Mouse (Mus musculus): ENCODE results near the gene Col9a3. TPM values are rescaled to one million over a fixed set of nuclear protein-coding genes. Genes with fewer than 3 reads are reported as not detected.

The Col9a3 gene
- polyA plus RNA-seq, 1 experiment from 2014 or later: 9.0 TPM

GRCm38 (mm10) chr2:180569028-180569643 lies 28.5 kb upstream of the Col9a3 start:
- H3K4me1 ChIP-seq (ENCODE audit: control insufficient read depth, insufficient read depth, low read length): peaks cover 12% of the 10 kb centered on the region
- peak; percentile 71 for ATAC-seq (ENCODE audit: insufficient read depth, low FRiP score)
- H3K9me3 ChIP-seq (replicated peaks; ENCODE audit: control insufficient read depth, low read length): no peaks in the 10 kb centered on the region
- no peaks in the 10 kb centered on the region for H3K36me3 ChIP-seq (ENCODE audit: control insufficient read depth, insufficient read depth, low read length)
- H3K9ac ChIP-seq (ENCODE audit: low read length): no peak overlapping the region
- H3K27ac ChIP-seq (ENCODE audit: low read length): no peak overlapping the region
- H3K4me2 ChIP-seq (ENCODE audit: low read depth, low read length): no peak overlapping the region
- 23% methylated on average over 3 of the region's 3 CpGs for WGBS
- H3K27me3 ChIP-seq (ENCODE audit: control insufficient read depth, insufficient read depth, low read length): no peaks in the 10 kb centered on the region
- H3K4me3 ChIP-seq (replicated peaks; ENCODE audit: low read length): no peak overlapping the region

GRCm38 (mm10) chr2:180576482-180576881 lies 21.1 kb upstream of the Col9a3 start:
- WGBS: 52% methylated on average over 4 of the region's 4 CpGs

DNA sequence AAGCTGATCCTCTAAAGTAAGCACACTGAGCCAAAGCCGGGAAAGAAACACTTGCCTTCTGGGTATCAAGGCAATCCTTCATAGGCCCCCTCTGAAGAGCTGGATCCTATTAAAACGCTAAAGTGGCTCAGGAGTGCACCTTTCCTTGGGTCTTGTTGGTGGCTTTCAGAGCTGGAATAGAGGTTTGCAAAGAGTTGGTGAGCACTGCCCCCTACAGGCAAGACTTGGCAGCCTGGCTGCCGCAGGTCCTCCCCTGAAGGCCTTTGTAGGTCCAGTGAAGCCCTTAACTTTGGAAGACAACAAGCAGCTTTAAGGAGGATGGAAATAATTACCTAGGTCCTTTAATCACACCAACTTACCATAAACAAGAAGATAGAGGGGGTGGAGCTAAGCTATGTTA lies 18.9 kb upstream of the Col9a3 start:
- 3% methylated on average over 3 of the region's 3 CpGs for WGBS
- no peaks in the 10 kb centered on the region for H3K27me3 ChIP-seq (ENCODE audit: control insufficient read depth, insufficient read depth, low read length)
- H3K9me3 ChIP-seq (replicated peaks; ENCODE audit: control insufficient read depth, low read length): no peaks in the 10 kb centered on the region
- H3K4me2 ChIP-seq (ENCODE audit: low read depth, low read length): no peak overlapping the region
- no peak for ATAC-seq (ENCODE audit: insufficient read depth, low FRiP score)
- H3K4me3 ChIP-seq (replicated peaks; ENCODE audit: low read length): no peak overlapping the region
- H3K36me3 ChIP-seq (ENCODE audit: control insufficient read depth, insufficient read depth, low read length): no peaks in the 10 kb centered on the region
- no peak overlapping the region for H3K27ac ChIP-seq (ENCODE audit: low read length)
- no peak overlapping the region for H3K9ac ChIP-seq (ENCODE audit: low read length)
- peaks cover 9% of the 10 kb centered on the region for H3K4me1 ChIP-seq (ENCODE audit: control insufficient read depth, insufficient read depth, low read length)

More at GRCm38 (mm10) chr2:180576482-180576881, 21.1 kb upstream of the Col9a3 start:
- Histone ChIP-seq H3K27ac (ENCODE audit: low read length) (no peak overlapping the region), H3K4me3 (replicated peaks; ENCODE audit: low read length) (no peak overlapping the region), H3K9me3 (replicated peaks; ENCODE audit: control insufficient read depth, low read length) (no peaks in the 10 kb centered on the region), H3K4me1 (ENCODE audit: control insufficient read depth, insufficient read depth, low read length) (no peaks in the 10 kb centered on the region), H3K4me2 (ENCODE audit: low read depth, low read length) (no peak overlapping the region), H3K9ac (ENCODE audit: low read length) (no peak overlapping the region), H3K27me3 (ENCODE audit: control insufficient read depth, insufficient read depth, low read length) (no peaks in the 10 kb centered on the region), H3K36me3 (ENCODE audit: control insufficient read depth, insufficient read depth, low read length) (no peaks in the 10 kb centered on the region)
- no peak for ATAC-seq (ENCODE audit: insufficient read depth, low FRiP score)

GRCm38 (mm10) chr2:180581002-180581401 lies 16.6 kb upstream of the Col9a3 start, which contains the start of gene Mrgbp:
Gene Mrgbp, plus strand, starts transcription at chr2:180581304.
- Histone ChIP-seq H3K4me1 (ENCODE audit: control insufficient read depth, insufficient read depth, low read length) (peaks cover 11% of the 10 kb centered on the region), H3K9ac (ENCODE audit: low read length) (no peak within 1 kb of the TSS), H3K4me2 (ENCODE audit: low read depth, low read length) (no peak within 1 kb of the TSS), H3K36me3 (ENCODE audit: control insufficient read depth, insufficient read depth, low read length) (peaks cover 8% of the 10 kb centered on the region; the same call in 1 of the 2 replicates), H3K27me3 (ENCODE audit: control insufficient read depth, insufficient read depth, low read length) (no peaks in the 10 kb centered on the region), H3K4me3 (replicated peaks; ENCODE audit: low read length) (no peak within 1 kb of the TSS), H3K9me3 (replicated peaks; ENCODE audit: control insufficient read depth, low read length) (no peaks in the 10 kb centered on the region), H3K27ac (ENCODE audit: low read length) (no peak within 1 kb of the TSS)
- 59% methylated on average over 3 of the region's 3 CpGs for WGBS
- ATAC-seq (ENCODE audit: insufficient read depth, low FRiP score): no peak

DNA sequence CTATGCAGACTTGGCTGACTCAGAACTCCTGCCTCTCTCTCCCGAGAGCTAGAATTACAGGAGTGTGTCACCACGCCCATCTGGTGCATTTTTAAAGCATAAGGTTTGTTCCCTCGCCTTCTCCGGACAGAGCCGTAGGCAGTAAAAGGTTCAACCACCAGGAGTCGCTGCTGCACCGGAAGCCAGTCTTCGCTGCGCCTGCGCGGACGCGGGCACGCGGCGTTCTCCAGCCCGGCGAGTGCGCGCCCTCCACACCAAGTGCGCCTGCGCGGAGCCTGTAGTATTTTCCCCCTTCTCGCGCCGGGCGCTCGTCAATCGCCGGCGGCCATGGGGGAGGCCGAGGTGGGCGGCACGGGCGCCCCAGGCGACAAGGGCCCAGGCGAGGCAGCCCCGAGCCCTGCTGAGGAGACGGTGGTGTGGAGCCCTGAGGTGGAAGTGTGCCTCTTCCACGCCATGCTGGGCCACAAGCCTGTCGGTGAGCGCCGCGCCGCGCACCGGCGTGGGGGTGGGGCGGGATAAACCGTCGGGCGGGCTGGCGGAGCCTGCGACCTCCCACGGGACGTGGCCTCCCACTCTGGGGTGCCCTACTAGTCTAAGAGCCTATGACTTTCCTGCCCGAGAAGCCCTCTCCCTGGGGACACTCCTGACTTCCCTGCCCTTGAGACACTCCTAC lies 15.0 kb upstream of the Col9a3 start:
- Histone ChIP-seq H3K27ac (ENCODE audit: low read length) (peak overlapping the region; percentile 71), H3K36me3 (ENCODE audit: control insufficient read depth, insufficient read depth, low read length) (peaks cover 8% of the 10 kb centered on the region; the same call in 1 of the 2 replicates), H3K27me3 (ENCODE audit: control insufficient read depth, insufficient read depth, low read length) (no peaks in the 10 kb centered on the region), H3K9ac (ENCODE audit: low read length) (peak overlapping the region; percentile 94), H3K4me2 (ENCODE audit: low read depth, low read length) (peak overlapping the region; percentile 66), H3K9me3 (replicated peaks; ENCODE audit: control insufficient read depth, low read length) (no peaks in the 10 kb centered on the region), H3K4me3 (replicated peaks; ENCODE audit: low read length) (peak overlapping the region; percentile 76), H3K4me1 (ENCODE audit: control insufficient read depth, insufficient read depth, low read length) (peaks cover 11% of the 10 kb centered on the region)
- WGBS: under 1% methylated on average over 57 of the region's 57 CpGs
- ATAC-seq (ENCODE audit: insufficient read depth, low FRiP score): peak; percentile 87

- 17% methylated on average over 7 of the region's 7 CpGs for WGBS
These were observed 14.5 kb upstream of the Col9a3 start for GRCm38 (mm10) chr2:180583154-180583507.

DNA sequence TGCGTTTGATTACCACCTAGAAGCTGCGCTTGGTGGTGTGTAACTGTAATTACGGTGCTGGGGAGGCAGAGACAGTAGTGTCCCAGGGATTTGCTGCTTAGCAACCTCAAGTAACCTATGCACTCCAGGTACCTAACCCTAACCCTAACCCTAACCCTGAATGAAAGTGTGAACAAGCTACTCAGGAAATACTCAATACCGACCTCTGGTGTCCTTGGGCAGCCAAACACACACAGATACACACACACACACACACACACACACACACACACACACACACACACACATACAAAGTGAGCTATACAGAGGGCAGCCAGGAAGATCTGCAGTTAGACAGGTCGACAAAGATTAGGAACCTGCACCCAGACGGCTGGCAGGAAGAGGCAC lies 8.9 kb upstream of the Col9a3 start:
- Histone ChIP-seq H3K4me2 (ENCODE audit: low read depth, low read length) (peak overlapping the region; percentile 50), H3K27me3 (ENCODE audit: control insufficient read depth, insufficient read depth, low read length) (no peaks in the 10 kb centered on the region), H3K9ac (ENCODE audit: low read length) (peak overlapping the region; percentile 96), H3K4me3 (replicated peaks; ENCODE audit: low read length) (peak overlapping the region; percentile 97), H3K4me1 (ENCODE audit: control insufficient read depth, insufficient read depth, low read length) (peaks cover 11% of the 10 kb centered on the region), H3K9me3 (replicated peaks; ENCODE audit: control insufficient read depth, low read length) (no peaks in the 10 kb centered on the region), H3K36me3 (ENCODE audit: control insufficient read depth, insufficient read depth, low read length) (peaks cover 20% of the 10 kb centered on the region), H3K27ac (ENCODE audit: low read length) (peak overlapping the region; percentile 90; the same call in 1 of the 2 replicates)
- WGBS: 46% methylated on average over 6 of the region's 6 CpGs
- ATAC-seq (ENCODE audit: insufficient read depth, low FRiP score): peak; percentile 15; the same call in 1 of the 2 replicates

More at GRCm38 (mm10) chr2:180583154-180583507, 14.5 kb upstream of the Col9a3 start:
- Histone ChIP-seq H3K9ac (ENCODE audit: low read length) (peak overlapping the region; percentile 94), H3K4me1 (ENCODE audit: control insufficient read depth, insufficient read depth, low read length) (peaks cover 11% of the 10 kb centered on the region), H3K4me3 (replicated peaks; ENCODE audit: low read length) (peak overlapping the region; percentile 76), H3K9me3 (replicated peaks; ENCODE audit: control insufficient read depth, low read length) (no peaks in the 10 kb centered on the region), H3K36me3 (ENCODE audit: control insufficient read depth, insufficient read depth, low read length) (peaks cover 8% of the 10 kb centered on the region; the same call in 1 of the 2 replicates), H3K4me2 (ENCODE audit: low read depth, low read length) (peak overlapping the region; percentile 66), H3K27me3 (ENCODE audit: control insufficient read depth, insufficient read depth, low read length) (no peaks in the 10 kb centered on the region), H3K27ac (ENCODE audit: low read length) (no peak overlapping the region)
- ATAC-seq (ENCODE audit: insufficient read depth, low FRiP score): peak; percentile 46; the same call in 1 of the 2 replicates

DNA sequence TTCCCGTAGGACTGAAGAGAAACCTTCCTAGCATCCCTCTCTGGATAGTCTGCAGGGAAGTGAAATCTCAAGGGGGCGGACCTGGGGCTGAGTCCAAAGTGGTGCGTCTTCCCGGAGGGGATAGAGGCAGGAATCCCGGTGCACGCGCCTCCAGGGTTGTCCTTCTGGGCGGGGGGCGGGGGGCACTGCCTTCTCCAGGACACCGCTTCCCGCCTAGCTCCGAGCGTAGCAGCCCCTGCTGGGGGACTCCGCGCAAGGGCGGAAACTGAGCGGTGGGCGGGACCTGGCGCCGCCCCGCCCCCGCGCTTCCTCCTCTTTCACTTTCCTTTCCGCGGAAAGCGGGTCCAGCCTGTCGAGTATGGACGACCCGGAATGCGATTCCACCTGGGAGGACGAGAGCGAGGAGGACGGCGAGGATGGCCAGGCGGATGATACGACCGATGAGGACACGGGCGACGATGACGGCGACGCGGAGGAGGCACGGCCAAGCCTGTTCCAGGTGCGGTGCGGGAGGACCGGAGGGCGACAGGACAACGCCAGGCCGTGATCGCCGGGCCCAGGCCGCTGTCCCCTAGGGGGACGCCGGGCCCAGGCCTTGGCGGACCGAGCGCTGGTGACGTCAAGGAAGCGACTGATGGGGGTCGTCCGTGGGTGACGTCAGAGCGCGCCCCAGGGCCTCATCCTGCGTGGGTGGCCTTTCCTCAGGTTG lies 8.3 kb upstream of the Col9a3 start, which contains the start of gene Ogfr:
Gene Ogfr, plus strand, starts transcription at position 123 of the 709 bp plus-strand sequence.
- H3K27ac ChIP-seq (ENCODE audit: low read length): peak within 1 kb of the TSS; percentile 90
- H3K27me3 ChIP-seq (ENCODE audit: control insufficient read depth, insufficient read depth, low read length): no peaks in the 10 kb centered on the region
- WGBS: under 1% methylated on average over 67 of the region's 67 CpGs
- peak within 1 kb of the TSS; percentile 79 for H3K4me2 ChIP-seq (ENCODE audit: low read depth, low read length)
- H3K36me3 ChIP-seq (ENCODE audit: control insufficient read depth, insufficient read depth, low read length): peaks cover 20% of the 10 kb centered on the region
- H3K4me3 ChIP-seq (replicated peaks; ENCODE audit: low read length): peak within 1 kb of the TSS; percentile 97
- H3K9me3 ChIP-seq (replicated peaks; ENCODE audit: control insufficient read depth, low read length): no peaks in the 10 kb centered on the region
- peaks cover 9% of the 10 kb centered on the region for H3K4me1 ChIP-seq (ENCODE audit: control insufficient read depth, insufficient read depth, low read length)
- peak within 1 kb of the TSS; percentile 96 for H3K9ac ChIP-seq (ENCODE audit: low read length)
- ATAC-seq (ENCODE audit: insufficient read depth, low FRiP score): peak; percentile 90
